Mouse (Mus musculus): Measurements from ENCODE around the gene Echdc3.

The Echdc3 gene

DNA sequence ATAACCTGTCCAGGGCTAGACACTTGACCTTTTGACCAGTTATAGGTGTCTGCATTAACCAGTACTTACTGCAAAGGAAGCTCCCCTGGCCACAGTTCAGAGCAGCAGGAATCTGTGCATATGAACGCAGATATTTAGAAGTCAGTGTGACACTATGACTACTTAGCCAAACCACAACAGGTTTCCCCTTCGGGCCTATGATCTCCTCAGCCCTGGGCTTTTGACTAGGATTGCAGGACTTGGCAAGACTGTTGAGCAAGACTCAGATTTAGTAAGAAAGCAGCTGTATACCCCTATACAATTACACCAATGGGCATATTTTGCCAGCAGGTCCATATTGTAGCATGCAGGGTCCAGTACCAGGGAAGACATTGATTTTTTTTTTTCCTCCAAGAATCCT is 44.3 kb downstream of the Echdc3 start:
- DNase-seq (ENCODE audit: low spot score): no peak

DNA sequence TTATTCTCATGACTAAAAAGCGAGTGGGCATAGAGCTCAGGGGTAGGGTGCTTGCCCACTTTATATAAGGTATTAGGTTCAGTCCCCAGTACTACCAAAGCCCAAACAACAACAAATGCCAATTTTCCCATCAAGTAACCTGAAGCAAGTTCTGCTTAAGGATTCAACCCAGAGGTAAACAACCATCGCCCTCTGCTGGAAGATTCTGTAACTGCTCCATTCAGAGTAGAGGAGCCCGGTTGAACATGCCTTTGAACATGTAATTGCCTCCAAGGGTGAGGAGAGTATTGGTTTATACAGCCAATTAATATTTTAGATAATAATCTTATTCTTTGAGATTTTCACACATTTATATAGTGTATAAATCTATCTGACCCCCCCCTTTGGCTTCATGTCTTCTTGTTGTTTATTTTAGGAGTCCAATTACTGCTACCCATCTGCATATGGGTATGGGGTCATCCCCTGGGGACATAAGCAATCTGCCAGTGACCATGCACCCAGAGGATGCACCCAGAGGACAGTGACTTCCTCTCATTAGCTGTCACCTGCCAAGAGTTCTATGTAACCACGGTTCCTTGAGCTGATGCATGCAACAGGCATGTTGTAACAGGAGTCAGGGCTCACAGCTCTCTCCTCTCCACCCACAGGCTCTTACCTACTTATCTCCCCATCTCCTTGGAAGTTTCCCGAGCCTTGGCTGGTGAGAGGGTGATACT is 44.8 kb downstream of the Echdc3 start:
- peak; percentile 89 for DNase-seq (ENCODE audit: low spot score)

DNA sequence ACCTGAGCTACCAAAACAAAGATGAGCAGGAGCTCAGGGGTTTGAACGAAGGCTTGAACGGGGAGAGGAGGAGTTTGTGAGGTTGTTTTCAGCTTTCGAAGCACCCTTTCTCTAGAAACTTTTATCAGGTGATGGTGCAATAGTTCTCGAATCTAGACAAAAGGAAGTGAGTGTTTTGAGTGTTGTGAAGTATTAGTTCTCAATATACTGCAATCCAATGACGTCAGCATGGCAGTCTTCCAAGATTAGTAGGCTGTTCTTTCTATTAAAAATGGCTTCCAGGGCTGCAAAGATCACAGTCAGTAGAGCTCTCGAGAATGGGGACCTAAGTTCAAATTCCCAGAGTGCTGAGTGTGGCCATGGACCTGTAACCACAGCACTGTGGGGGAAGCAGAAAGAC is 47.1 kb downstream of the Echdc3 start:
- DNase-seq (ENCODE audit: low spot score): peak; percentile 72

DNA sequence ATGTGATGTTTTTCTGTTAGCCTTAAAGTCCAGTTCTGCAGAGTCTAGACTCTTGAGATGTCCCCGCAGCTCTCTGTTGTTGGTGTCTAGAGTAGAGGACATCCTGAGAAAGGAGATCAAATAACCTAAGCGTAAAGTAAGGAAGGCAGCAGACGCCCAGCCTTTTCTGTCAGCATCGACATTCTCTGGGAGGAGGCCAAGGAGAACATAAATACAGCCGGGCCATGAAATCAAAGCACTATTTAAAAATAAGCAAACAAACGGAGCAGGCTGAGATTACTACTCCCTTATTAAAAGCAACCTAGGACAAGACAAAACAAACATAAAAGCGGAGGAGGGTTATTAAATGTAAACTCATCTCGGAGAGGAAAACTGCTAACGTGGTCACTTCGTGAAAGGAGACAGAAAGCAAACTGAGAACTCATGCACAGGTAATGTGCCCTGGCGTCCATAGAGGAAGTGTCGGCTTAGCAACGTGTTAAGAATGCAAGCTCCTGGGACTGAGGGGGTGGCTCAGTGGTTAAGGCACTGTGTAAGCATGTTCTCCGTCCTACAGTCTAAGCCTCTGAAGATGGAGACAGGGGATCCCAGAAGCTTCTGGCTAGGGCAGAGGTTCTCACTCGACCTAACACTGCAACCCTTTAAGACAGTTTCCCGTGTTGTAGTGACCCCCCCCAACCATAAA is 48.1 kb downstream of the Echdc3 start:
- DNase-seq (ENCODE audit: low spot score): no peak

DNA sequence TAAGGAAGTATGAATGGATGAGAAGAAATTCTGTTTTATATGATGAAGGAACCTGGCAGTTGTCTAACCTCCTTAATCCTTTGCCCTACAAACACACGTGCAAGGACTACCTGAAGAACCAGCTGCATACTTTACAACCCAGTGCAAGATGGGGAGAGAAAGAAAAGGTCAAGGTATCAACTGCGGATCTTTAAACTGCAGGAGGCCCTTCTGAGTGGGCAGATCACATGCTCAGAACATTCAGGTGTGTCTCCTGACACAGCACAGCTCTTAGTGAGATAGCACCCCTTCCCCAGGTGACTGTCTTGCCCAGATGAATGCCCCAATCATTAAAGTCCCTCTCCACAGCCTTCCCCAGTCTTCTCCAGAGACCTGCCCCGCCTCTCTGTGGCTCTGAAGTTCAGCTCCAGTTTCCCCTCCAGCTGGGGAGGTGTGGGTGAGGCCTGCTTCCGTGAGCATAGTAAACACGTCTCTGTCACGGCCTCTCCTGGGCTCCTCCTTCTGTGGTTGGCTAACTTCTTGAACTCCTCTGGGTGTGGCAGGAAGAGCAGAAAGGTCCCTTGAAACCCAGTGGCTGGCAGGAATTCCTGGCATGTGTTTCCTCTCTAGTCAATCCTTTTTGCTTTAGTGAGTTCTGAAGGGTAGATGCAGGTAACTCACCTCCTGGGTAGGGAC is 50.3 kb downstream of the Echdc3 start:
- DNase-seq (ENCODE audit: low spot score): no peak

DNA sequence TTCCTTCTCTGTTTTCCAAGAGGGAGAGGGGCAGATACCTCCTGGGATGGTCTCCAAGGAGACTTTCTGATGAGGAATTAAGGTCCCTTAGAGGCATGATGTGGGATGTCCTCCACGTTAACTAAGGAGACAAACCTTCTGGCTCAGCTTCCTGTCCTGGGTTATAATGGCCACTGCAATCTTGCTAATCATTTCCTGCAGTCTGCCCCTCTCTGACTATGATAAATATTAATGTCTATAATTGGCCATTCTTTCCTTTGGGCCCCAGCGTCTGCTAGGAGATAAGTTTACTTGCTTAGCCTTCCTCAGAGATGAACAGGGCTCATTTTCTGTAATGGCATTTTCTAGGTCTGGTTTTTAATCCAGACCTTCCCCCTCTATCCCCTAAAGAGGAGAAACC is 53.1 kb downstream of the Echdc3 start:
- no peak for DNase-seq (ENCODE audit: low spot score)

DNA sequence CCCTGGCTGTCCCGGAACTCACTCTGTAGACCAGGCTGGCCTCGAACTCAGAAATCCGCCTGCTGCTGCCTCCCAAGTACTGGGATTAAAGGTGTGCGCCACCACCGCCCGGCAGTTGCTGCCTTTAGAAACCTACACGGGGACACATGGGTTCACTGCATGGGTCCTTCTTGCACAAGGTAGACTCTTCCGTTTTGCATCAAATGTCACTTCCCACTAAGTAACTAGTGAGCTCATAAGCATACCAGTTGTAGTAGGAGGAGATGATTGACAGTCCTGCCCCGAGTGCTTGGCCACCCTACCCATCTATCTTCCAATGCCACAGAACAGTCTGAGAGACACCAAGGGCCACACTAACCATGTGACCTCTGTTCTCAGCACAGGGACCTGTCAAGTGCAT is 53.6 kb downstream of the Echdc3 start:
- DNase-seq (ENCODE audit: low spot score): no peak

DNA sequence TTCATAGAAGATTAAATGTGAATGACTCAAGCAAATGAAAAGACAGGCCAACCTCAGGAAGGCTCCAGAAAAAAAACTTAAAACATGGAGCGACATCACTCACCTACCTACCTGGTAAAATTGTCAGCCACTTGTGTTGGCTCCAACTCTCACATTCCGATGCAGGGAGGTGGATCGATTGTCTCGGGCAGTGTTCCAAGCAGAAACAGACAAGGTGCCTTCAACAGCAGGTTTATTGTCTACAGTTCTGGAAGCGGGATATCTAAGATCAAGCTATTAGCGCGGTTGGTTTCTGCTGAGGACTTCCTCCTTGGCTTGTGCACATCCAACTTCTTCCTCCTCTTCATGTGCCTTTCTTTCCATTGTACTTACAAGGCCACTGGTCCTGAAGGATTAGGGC is 55.2 kb downstream of the Echdc3 start:
- DNase-seq (ENCODE audit: low spot score): no peak

DNA sequence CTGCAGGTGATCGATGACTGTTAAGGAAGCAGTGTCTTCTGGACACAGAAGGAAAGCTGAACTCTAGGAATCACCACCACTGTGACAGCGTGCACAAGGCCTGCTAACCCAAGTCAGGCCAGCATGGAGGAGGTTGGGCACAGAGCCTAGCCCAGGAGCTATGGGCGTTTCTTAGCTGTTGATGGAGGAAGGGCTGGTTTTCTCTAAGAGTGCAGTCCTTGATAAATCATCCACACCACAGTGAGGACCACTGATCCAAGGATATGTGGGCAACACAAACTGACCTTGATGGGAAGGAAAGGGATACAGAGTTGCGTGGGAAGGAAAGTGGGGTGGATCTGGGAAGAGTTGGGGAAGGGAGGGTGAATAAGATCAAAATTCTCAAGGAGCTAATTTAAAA is 55.6 kb downstream of the Echdc3 start:
- DNase-seq (ENCODE audit: low spot score): no peak

DNA sequence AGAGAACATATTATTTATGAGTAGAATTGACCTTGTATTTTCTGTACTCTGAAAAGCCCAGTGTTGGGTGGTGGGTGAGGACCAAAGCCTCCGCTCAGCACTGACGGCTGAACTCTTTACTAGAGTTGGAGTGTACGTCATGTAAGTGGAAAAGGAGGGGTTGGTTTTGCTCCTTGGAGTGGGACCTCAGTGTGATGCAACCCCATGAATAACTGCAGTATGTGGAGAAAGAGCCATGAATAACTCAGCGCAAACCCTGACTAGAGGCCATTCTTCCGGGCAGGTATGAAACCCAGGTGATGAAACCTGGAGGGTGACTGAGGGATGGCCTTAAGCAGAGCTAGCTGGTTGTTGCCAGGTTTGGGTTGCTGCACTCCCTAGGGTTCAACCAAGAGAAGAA is 63.0 kb downstream of the Echdc3 start:
- no peak for DNase-seq (ENCODE audit: low spot score)

DNA sequence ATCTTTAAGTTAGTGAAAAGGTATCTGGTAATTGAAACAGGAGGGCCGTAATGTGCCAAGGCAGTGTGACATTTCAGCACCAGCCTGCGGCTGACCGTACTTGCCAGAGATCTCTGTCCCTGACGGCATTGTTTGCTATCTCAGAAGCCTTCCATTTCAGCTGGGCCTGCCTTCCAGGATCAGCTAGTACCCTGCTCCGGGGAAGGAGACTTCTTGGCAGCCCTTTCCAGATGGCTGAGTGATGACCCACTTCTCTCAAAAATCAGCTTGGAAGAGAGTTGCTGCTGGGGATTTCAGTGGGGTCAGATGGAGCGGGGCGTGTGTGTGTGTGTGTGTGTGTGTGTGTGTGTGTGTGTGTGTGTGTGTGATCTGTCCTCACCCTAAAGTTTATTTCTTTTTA is 65.9 kb downstream of the Echdc3 start:
- no peak for DNase-seq (ENCODE audit: low spot score)

DNA sequence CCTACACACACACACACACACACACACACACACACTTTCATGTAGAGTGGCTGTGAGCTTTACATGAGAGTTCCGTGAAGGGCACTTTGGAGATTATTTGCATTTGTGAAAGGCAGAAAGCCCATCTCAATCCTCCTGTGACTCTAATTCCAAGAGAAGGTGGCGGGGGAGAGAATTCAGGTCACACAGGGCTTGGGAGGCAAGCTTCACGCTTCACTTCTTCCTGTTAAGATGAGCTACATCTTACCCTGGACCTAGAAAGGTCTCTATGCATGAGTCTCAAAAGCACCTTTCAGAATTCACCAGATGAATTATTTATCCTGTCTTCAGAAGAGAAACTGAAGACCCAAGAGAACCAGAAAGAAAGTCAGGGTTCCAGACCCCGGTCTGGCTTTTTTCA is 66.6 kb downstream of the Echdc3 start:
- no peak for DNase-seq (ENCODE audit: low spot score)

DNA sequence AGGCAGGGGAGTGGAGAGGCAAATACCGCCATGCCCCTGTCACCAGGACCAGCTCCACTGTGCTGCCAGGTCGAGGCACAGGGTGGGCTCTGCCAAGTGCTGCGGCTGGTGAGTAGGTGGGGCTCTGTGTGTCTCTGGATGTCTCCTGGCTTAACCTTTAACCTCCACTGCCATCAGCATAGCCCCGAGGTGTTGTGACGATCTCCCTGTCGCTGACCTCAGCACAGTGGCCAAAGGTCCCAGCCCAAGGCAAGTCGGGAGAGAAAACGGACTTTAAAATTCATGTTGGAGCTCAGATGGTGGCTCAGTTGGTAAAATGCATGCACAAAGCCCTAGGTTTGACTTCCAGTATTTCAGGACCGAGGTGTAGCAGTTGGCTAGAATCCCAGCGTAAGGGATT is 67.2 kb downstream of the Echdc3 start:
- DNase-seq (ENCODE audit: low spot score): no peak

DNA sequence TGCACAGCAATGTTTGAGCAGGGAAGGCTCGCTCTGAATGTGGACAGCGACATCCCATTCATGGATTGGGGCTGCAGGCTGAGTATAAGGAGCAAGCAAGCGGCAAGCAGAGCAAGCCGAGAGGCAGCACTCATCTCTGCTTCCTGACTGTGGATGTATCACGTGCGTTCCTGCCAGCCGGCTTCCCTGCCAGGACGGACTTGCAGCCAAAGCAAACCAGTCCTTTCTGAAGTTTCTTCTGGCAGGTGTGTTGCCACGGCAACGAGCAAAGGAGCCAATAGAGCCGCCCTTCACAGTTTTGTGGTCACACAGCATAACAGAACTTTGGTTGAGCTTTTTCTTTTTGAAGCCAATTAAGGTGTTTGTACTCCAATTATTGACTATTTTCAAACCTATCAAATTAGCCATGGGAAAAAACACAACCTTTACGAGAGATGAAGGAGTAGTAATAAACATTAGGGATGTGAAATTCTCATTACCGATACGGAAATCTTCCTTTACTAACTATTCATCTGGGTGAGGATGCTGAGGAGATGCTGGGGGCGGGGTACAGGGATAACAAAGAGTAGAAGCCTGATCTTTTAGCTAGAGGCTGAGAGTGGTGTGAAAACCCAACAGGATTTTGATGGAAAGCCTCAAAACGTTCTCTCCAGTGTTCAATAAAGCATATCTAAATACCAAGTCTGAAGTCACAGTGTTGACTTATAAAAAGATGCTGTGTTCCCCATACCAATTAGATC is 69.7 kb downstream of the Echdc3 start:
- DNase-seq (ENCODE audit: low spot score): no peak

DNA sequence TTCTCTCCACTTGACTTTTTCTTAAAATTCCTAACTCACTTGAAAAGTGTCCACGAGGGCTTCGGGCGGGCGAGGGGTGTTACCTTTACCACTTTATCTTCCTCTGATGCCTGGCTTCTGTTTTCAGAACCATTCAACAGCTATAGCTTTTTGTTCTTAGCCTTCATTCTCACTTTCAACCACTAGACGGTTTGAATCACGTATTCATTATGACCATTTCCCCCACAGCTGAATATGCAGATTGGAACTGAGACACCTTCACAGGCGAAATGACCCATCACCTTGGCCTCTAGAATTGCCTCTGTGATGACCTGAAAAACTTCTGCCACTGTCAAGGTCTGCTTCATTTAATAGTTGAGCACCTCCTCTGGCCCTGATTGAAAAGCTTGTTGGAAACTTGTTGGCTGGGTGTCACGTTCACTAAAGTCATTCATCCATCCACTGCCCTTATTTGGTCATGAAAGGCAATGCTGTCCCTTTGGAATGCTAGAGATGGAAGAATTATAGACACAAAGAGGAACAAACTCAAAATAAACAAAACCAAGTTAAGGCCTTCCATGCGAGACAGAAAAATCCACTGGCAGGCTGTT is 72.2 kb downstream of the Echdc3 start:
- no peak for DNase-seq (ENCODE audit: low spot score)
